Mouse (Mus musculus) kidney, postnatal 0 days (tissue): Measurements from ENCODE around the gene Fgfr2. TPM values are rescaled to one million over a fixed set of nuclear protein-coding genes. Genes with fewer than 3 reads are reported as not detected.

Experiments
- ATAC-seq: fragments of 200-750 bp; cut with Nextera tagmentation; replicated peaks from 2 replicates; pipeline ENCODE4 v1.8.0; 2017; ENCODE audit warnings: low read depth, moderate number of reproducible peaks, moderate TSS enrichment, moderate library complexity; ENCODE audit not compliant: low FRiP score
- DNase-seq: peaks from one replicate; pipeline ENCODE4 v3.0.0-alpha.2; 2016; ENCODE audit warnings: low spot score
- H3K27ac ChIP-seq: fragments of 300-500 bp; sonication (generic); 2 replicates; pipeline ENCODE4 v1.5.1; 2014; ENCODE audit warnings: mild to moderate bottlenecking
- H3K27me3 ChIP-seq: fragments of 300-500 bp; sonication (generic); 2 replicates; pipeline ENCODE4 v1.6.1; 2014; ENCODE audit warnings: low read length, mixed read lengths; ENCODE audit not compliant: insufficient read depth
- H3K36me3 ChIP-seq: fragments of 300-500 bp; sonication (generic); 2 replicates; pipeline ENCODE4 v1.6.1; 2014; ENCODE audit warnings: low read length, mixed read lengths; ENCODE audit not compliant: insufficient read depth
- H3K4me1 ChIP-seq: fragments of 300-500 bp; sonication (generic); replicated peaks from 2 replicates; pipeline ENCODE4 v1.6.1; 2014; ENCODE audit warnings: antibody characterized with exemption, low read length, mixed read lengths; ENCODE audit not compliant: insufficient read depth
- H3K4me2 ChIP-seq: fragments of 300-500 bp; sonication (generic); 2 replicates; pipeline ENCODE4 v1.6.1; 2014; ENCODE audit warnings: mild to moderate bottlenecking, low read length, moderate library complexity, mixed read lengths
- H3K4me3 ChIP-seq: fragments of 300-500 bp; sonication (generic); replicated peaks from 2 replicates; pipeline ENCODE4 v1.5.1; 2014; ENCODE audit warnings: low read depth, low read length
- H3K9ac ChIP-seq: fragments of 300-500 bp; sonication (generic); 2 replicates; pipeline ENCODE4 v1.6.1; 2014; ENCODE audit warnings: low read depth, low read length
- H3K9me3 ChIP-seq: fragments of 300-500 bp; sonication (generic); replicated peaks from 2 replicates; pipeline ENCODE4 v1.6.1; 2016; ENCODE audit warnings: low read length, inconsistent platforms, mixed read lengths
- CTCF ChIP-seq: IDR thresholded peaks from 2 replicates; pipeline ENCODE4 v1.5.1; 2016; ENCODE audit warnings: antibody characterized with exemption, low read depth, mild to moderate bottlenecking, moderate library complexity
- WGBS: fragments of 180-500 bp; shearing (Covaris S2); extraction: QIAGEN DNeasy Blood & Tissue Kit; methylation state at CpG from one replicate; pipeline ENCODE4 v1.1.7; 2014; 5-methylcytosine and 5-hydroxymethylcytosine counted together
- polyA plus RNA-seq: library from polyadenylated mRNA; unstranded; fragments of >200 nt; fragmentation: Nextera tagmentation; extraction: Ambion mirVana; gene quantifications from 2 replicates; pipeline ENCODE4 v1.2.1, GENCODE M21; 2015

The Fgfr2 gene
- polyA plus RNA-seq, 1 experiment from 2014 or later: 79.8 TPM

- no peaks in the 10 kb centered on the region for H3K4me1 ChIP-seq
- no peak overlapping the region for H3K4me2 ChIP-seq
- TF ChIP-seq CTCF: no peak
- H3K9ac ChIP-seq: no peak overlapping the region
- ATAC-seq (no peak), DNase-seq (no peak)
- H3K9me3 ChIP-seq: no peaks in the 10 kb centered on the region
- no peaks in the 10 kb centered on the region for H3K27me3 ChIP-seq
- WGBS: 84% methylated on average over 5 of the region's 5 CpGs
- H3K36me3 ChIP-seq: peaks cover 53% of the 10 kb centered on the region
- H3K27ac ChIP-seq: no peak overlapping the region
- H3K4me3 ChIP-seq: no peak overlapping the region
These were observed 133.3 kb downstream of the Fgfr2 start for GRCm38 (mm10) chr7:132989839-132990238.

DNA sequence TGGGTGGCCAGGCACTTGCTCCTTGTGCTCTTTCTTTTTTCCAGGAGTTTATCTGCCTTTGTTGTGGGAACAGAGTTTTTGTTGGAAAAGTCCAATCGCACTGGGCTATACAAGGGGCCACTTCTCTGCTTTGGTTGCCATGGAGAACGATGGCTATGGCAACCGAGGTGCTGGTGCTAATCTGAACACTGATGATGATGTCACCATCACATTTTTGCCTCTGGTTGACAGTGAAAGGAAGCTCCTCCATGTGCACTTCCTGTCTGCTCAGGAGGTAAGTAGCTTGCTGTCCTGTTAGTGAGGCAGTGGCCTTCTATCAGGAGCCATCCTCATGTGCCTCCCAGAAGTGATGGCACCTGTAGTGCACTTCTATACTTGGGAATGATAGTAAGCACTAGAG, 140.5 kb downstream of the Fgfr2 start:
- Histone ChIP-seq H3K4me3 (no peak overlapping the region), H3K36me3 (peaks cover 25% of the 10 kb centered on the region; the same call in 1 of the 2 replicates), H3K4me2 (no peak overlapping the region), H3K9ac (no peak overlapping the region), H3K4me1 (no peaks in the 10 kb centered on the region), H3K27ac (no peak overlapping the region), H3K9me3 (no peaks in the 10 kb centered on the region), H3K27me3 (no peaks in the 10 kb centered on the region)
- ATAC-seq (no peak), DNase-seq (no peak)
- TF ChIP-seq CTCF: no peak
- WGBS: 57% methylated on average over 3 of the region's 3 CpGs

DNA sequence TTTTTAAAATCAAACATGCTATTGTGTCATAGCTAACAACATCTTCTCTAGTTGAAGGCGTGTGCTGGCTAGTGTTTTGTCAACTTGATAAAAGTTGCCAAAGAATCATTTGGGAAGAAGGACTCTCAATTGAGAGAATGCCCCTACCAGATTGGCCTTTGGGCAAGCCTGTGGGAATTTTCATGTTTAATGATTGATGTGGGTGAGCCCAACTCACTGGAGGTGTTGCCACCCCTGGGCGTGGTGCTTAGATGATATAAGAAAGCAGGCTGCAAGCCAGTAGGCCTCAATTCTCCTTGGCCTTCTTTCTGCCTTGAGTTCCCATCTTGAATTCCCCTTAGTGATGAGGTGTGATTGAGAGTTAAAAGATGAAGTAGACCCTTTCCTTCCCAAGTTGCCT, 145.2 kb downstream of the Fgfr2 start:
- ATAC-seq (no peak), DNase-seq (no peak)
- Histone ChIP-seq H3K27ac (no peak overlapping the region), H3K9ac (no peak overlapping the region), H3K9me3 (no peaks in the 10 kb centered on the region), H3K4me2 (no peak overlapping the region), H3K36me3 (peaks cover 19% of the 10 kb centered on the region), H3K27me3 (no peaks in the 10 kb centered on the region), H3K4me3 (no peak overlapping the region), H3K4me1 (no peaks in the 10 kb centered on the region)
- TF ChIP-seq CTCF: no peak
- 94% methylated on average over 2 of the region's 2 CpGs for WGBS

DNA sequence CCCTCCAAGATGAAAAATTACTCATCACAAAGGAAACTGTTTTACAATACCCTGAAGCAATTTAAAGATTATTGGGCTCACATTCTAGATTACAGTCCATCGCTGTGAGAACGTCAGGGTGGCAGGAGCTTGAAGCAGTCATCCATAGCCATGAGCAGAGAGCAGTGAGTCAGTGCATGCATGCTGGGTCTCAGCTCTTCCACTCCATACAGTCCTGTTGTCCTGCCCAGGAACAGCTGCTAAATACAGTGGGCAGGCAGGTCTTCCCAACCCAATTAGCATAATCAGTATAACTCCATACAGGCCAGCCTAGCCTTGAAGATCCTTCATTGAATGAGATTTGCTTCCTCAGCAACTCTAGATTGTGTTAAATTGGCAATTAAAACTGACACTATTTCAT, 147.1 kb downstream of the Fgfr2 start:
- DNase-seq: no peak
- 46% methylated on average over 2 of the region's 2 CpGs for WGBS
- Histone ChIP-seq H3K4me2 (no peak overlapping the region), H3K9me3 (no peaks in the 10 kb centered on the region), H3K27ac (no peak overlapping the region), H3K9ac (no peak overlapping the region), H3K27me3 (no peaks in the 10 kb centered on the region), H3K4me3 (no peak overlapping the region), H3K4me1 (no peaks in the 10 kb centered on the region), H3K36me3 (peaks cover 7% of the 10 kb centered on the region)
- ATAC-seq: no peak
- TF ChIP-seq CTCF: no peak

GRCm38 (mm10) chr7:132972079-132972478, 151.1 kb downstream of the Fgfr2 start:
- H3K4me1 ChIP-seq: no peaks in the 10 kb centered on the region
- TF ChIP-seq CTCF: peak; percentile 24; the same call in 1 of the 2 replicates
- no peak overlapping the region for H3K4me3 ChIP-seq
- no peak overlapping the region for H3K9ac ChIP-seq
- peak; percentile 61 for DNase-seq
- no peak overlapping the region for H3K4me2 ChIP-seq
- no peaks in the 10 kb centered on the region for H3K9me3 ChIP-seq
- 80% methylated on average over 2 of the region's 2 CpGs for WGBS
- H3K27ac ChIP-seq: no peak overlapping the region
- ATAC-seq: no peak; the same call in 1 of the 2 replicates
- peaks cover 10% of the 10 kb centered on the region; the same call in 1 of the 2 replicates for H3K36me3 ChIP-seq
- no peaks in the 10 kb centered on the region for H3K27me3 ChIP-seq

GRCm38 (mm10) chr7:132965707-132966106, 157.4 kb downstream of the Fgfr2 start:
- 85% methylated on average over 2 of the region's 2 CpGs for WGBS
- H3K4me3 ChIP-seq: no peak overlapping the region
- H3K4me1 ChIP-seq: no peaks in the 10 kb centered on the region
- no peaks in the 10 kb centered on the region for H3K9me3 ChIP-seq
- no peak overlapping the region for H3K4me2 ChIP-seq
- H3K36me3 ChIP-seq: 0 out of 2 replicates have a peak, but pooled peaks cover 6% of the 10 kb centered on the region
- peak; percentile 44 for TF ChIP-seq CTCF
- DNase-seq (no peak), ATAC-seq (no peak)
- no peak overlapping the region for H3K9ac ChIP-seq
- H3K27ac ChIP-seq: no peak overlapping the region
- H3K27me3 ChIP-seq: no peaks in the 10 kb centered on the region

DNA sequence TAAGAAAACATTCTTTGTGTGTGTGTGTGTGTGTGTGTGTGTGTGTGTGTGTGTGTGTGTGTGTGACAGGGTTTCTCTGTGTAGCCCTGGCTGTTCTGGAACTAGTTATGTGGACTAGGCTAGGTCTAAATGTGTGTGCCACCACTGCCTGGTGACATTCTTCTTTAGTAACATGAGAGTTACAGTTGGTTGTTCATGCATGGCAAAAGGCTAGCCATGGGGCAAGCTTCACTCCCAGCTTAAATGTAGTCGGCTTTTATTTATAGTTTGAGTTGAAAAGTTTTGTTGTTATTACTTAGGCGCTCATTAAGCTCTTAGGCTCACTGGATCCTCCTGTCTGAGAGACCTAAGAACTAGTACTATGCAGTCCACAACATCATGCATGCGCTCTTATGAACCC, 158.8 kb downstream of the Fgfr2 start:
- TF ChIP-seq CTCF: no peak
- no peaks in the 10 kb centered on the region for H3K9me3 ChIP-seq
- H3K9ac ChIP-seq: no peak overlapping the region
- no peaks in the 10 kb centered on the region for H3K27me3 ChIP-seq
- no peak overlapping the region for H3K4me3 ChIP-seq
- no peak for ATAC-seq
- no peak overlapping the region for H3K4me2 ChIP-seq
- 0 out of 2 replicates have a peak, but pooled peaks cover 6% of the 10 kb centered on the region for H3K36me3 ChIP-seq
- H3K27ac ChIP-seq: no peak overlapping the region
- H3K4me1 ChIP-seq: no peaks in the 10 kb centered on the region
- 38% methylated on average over 3 of the region's 3 CpGs for WGBS
- DNase-seq: peak; percentile 73
